Comparison of ENCODE assay signal across 8 mouse cellular contexts in genomic region chr12:99966881-99967363, GRCm38 (mm10). TPM values are rescaled to one million over a fixed set of nuclear protein-coding genes. Genes with fewer than 3 reads are reported as not detected.
A peak's percentile ranks its signal among the peaks of the same experiment; 100 is the strongest.
DNase-seq lines count a peak whose midpoint lies in the region; ATAC-seq lines count a peak whose summit lies in the region.

No protein-coding gene starts in this region.

- DNase-seq in cerebellum, postnatal 10 days, result peak; percentile 61 to 63
- peak; percentile 57 to 64 for DNase-seq in right cerebral cortex, postnatal 10 days (ENCODE audit: low spot score in 2 of 2)
- no peak for DNase-seq in right cerebral cortex, postnatal 25 days
- peak; percentile 60 for DNase-seq in right cerebral cortex, postnatal 14 days
- DNase-seq in urinary bladder, postnatal 25 days (ENCODE audit: low spot score), result no peak
- no peak for DNase-seq in adrenal gland, postnatal 14 days

- H3K9ac ChIP-seq in limb, embryonic 15.5 days, result no peak overlapping the region

- ATAC-seq in cerebellum, adult (ENCODE audit: insufficient number of reproducible peaks, low FRiP score, low TSS enrichment), result no peak
- ATAC-seq in limb, embryonic 15.5 days (ENCODE audit: insufficient number of reproducible peaks, low FRiP score, low TSS enrichment, low read depth), result 0 out of 2 replicates have a peak, but pooled peaks have one; percentile 8

- no peak overlapping the region for H3K4me3 ChIP-seq in limb, embryonic 15.5 days

- no peak overlapping the region for H3K4me2 ChIP-seq in limb, embryonic 15.5 days

- peaks cover 75% of the 10 kb centered on the region for H3K27me3 ChIP-seq in limb, embryonic 15.5 days

- 7% methylated on average over 12 of the region's 12 CpGs for WGBS in limb, embryonic 15.5 days

- no peak overlapping the region for H3K27ac ChIP-seq in limb, embryonic 15.5 days

- no peaks in the 10 kb centered on the region for H3K36me3 ChIP-seq in limb, embryonic 15.5 days

- H3K9me3 ChIP-seq in limb, embryonic 15.5 days, result no peaks in the 10 kb centered on the region

- peaks cover 28% of the 10 kb centered on the region for H3K4me1 ChIP-seq in limb, embryonic 15.5 days

RNA-seq across cellular contexts. Expression of gene Kcnk13, which starts 2.6 kb away (rescaled TPM):
- polyA plus RNA-seq in limb, embryonic 15.5 days (2015; fragmentation: Nextera tagmentation; extraction: Ambion mirVana), result 1.9 and 2.9 TPM in 2 replicates
- total RNA-seq in adrenal gland, postnatal 14 days (2021), result 1.0 TPM in 2 replicates

Comparison
In these comparisons a context has a peak if more than half of its experiments do, and no peak if none do; other contexts are left out.
1. DNase-seq: peak in cerebellum, postnatal 10 days (2 of 2), right cerebral cortex, postnatal 10 days (2 of 2) and right cerebral cortex, postnatal 14 days (single experiment); none in right cerebral cortex, postnatal 25 days (single experiment), urinary bladder, postnatal 25 days (single experiment) and adrenal gland, postnatal 14 days (single experiment).